Mouse (Mus musculus): Measurements from ENCODE around the gene Fahd1. TPM values are rescaled to one million over a fixed set of nuclear protein-coding genes. Genes with fewer than 3 reads are reported as not detected.

Fahd1 gene
- polyA plus RNA-seq, 1 experiment from 2014 or later, result 49.1 TPM

GRCm38 (mm10) chr17:24858967-24859366, 8.8 kb upstream of the Fahd1 start:
- H3K36me3 ChIP-seq, result peaks cover 25% of the 10 kb centered on the region
- H3K27me3 ChIP-seq, result no peaks in the 10 kb centered on the region
- no peak overlapping the region for H3K27ac ChIP-seq
- no peak for ATAC-seq (replicated peaks; ENCODE audit: insufficient number of reproducible peaks, insufficient read depth, low FRiP score, low read depth)
- H3K4me3 ChIP-seq, result no peak overlapping the region
- no peaks in the 10 kb centered on the region for H3K9me3 ChIP-seq (replicated peaks)
- H3K9ac ChIP-seq, result no peak overlapping the region
- H3K4me1 ChIP-seq (replicated peaks), result no peaks in the 10 kb centered on the region
- WGBS, result 86% methylated on average over 6 of the region's 6 CpGs
- H3K4me2 ChIP-seq, result no peak overlapping the region

GRCm38 (mm10) chr17:24857831-24858470, 7.8 kb upstream of the Fahd1 start:
- Histone ChIP-seq H3K27ac (no peak overlapping the region), H3K9me3 (replicated peaks) (no peaks in the 10 kb centered on the region), H3K36me3 (peaks cover 33% of the 10 kb centered on the region), H3K4me3 (no peak overlapping the region), H3K9ac (no peak overlapping the region), H3K27me3 (no peaks in the 10 kb centered on the region), H3K4me1 (replicated peaks) (no peaks in the 10 kb centered on the region), H3K4me2 (no peak overlapping the region)
- WGBS, result 84% methylated on average over 8 of the region's 8 CpGs
- no peak for ATAC-seq (replicated peaks; ENCODE audit: insufficient number of reproducible peaks, insufficient read depth, low FRiP score, low read depth)

- WGBS, result 92% methylated on average over 13 of the region's 13 CpGs
- Histone ChIP-seq H3K4me2 (no peak overlapping the region), H3K9ac (no peak overlapping the region), H3K27ac (no peak overlapping the region), H3K9me3 (replicated peaks) (no peaks in the 10 kb centered on the region), H3K36me3 (peaks cover 26% of the 10 kb centered on the region), H3K4me1 (replicated peaks) (no peaks in the 10 kb centered on the region), H3K27me3 (no peaks in the 10 kb centered on the region), H3K4me3 (no peak overlapping the region)
- ATAC-seq (replicated peaks; ENCODE audit: insufficient number of reproducible peaks, insufficient read depth, low FRiP score, low read depth), result no peak
These were observed 6.4 kb upstream of the Fahd1 start for GRCm38 (mm10) chr17:24856589-24856988.

GRCm38 (mm10) chr17:24855838-24856464, 5.8 kb upstream of the Fahd1 start:
- no peak for ATAC-seq (replicated peaks; ENCODE audit: insufficient number of reproducible peaks, insufficient read depth, low FRiP score, low read depth)
- peaks cover 6% of the 10 kb centered on the region; the same call in 1 of the 2 replicates for H3K4me1 ChIP-seq (replicated peaks)
- no peak overlapping the region for H3K4me3 ChIP-seq
- no peak overlapping the region for H3K9ac ChIP-seq
- WGBS, result 75% methylated on average over 3 of the region's 3 CpGs
- H3K27ac ChIP-seq, result no peak overlapping the region
- H3K4me2 ChIP-seq, result no peak overlapping the region
- H3K36me3 ChIP-seq, result peaks cover 20% of the 10 kb centered on the region
- H3K9me3 ChIP-seq (replicated peaks), result no peaks in the 10 kb centered on the region
- no peaks in the 10 kb centered on the region for H3K27me3 ChIP-seq

- 77% methylated on average over 10 of the region's 10 CpGs for WGBS
- H3K4me2 ChIP-seq, result peak overlapping the region; percentile 86
- H3K4me1 ChIP-seq (replicated peaks), result peaks cover 16% of the 10 kb centered on the region
- no peak overlapping the region for H3K27ac ChIP-seq
- peak overlapping the region; percentile 60 for H3K4me3 ChIP-seq
- peaks cover 18% of the 10 kb centered on the region for H3K36me3 ChIP-seq
- ATAC-seq (replicated peaks; ENCODE audit: insufficient number of reproducible peaks, insufficient read depth, low FRiP score, low read depth), result no peak
- H3K9me3 ChIP-seq (replicated peaks), result no peaks in the 10 kb centered on the region
- peak overlapping the region; percentile 62; the same call in 1 of the 2 replicates for H3K9ac ChIP-seq
- no peaks in the 10 kb centered on the region for H3K27me3 ChIP-seq
These were observed 1.4 kb upstream of the Fahd1 start for GRCm38 (mm10) chr17:24851381-24852125.

- ATAC-seq (replicated peaks; ENCODE audit: insufficient number of reproducible peaks, insufficient read depth, low FRiP score, low read depth), result no peak
- peak overlapping the region; percentile 62 for H3K9ac ChIP-seq
- H3K27me3 ChIP-seq, result no peaks in the 10 kb centered on the region
- peaks cover 16% of the 10 kb centered on the region for H3K4me1 ChIP-seq (replicated peaks)
- no peaks in the 10 kb centered on the region for H3K9me3 ChIP-seq (replicated peaks)
- H3K36me3 ChIP-seq, result peaks cover 18% of the 10 kb centered on the region
- WGBS, result 2% methylated on average over 20 of the region's 20 CpGs
- peak overlapping the region; percentile 98 for H3K27ac ChIP-seq
- peak overlapping the region; percentile 86 for H3K4me2 ChIP-seq
- H3K4me3 ChIP-seq, result peak overlapping the region; percentile 60
These were observed 586 bp upstream of the Fahd1 start for GRCm38 (mm10) chr17:24850773-24851127.

GRCm38 (mm10) chr17:24849733-24850064, 465 bp downstream of the Fahd1 start:
- Histone ChIP-seq H3K4me2 (peak overlapping the region; percentile 86), H3K27me3 (no peaks in the 10 kb centered on the region), H3K4me3 (peak overlapping the region; percentile 60), H3K9me3 (replicated peaks) (no peaks in the 10 kb centered on the region), H3K27ac (peak overlapping the region; percentile 98), H3K4me1 (replicated peaks) (peaks cover 18% of the 10 kb centered on the region), H3K9ac (peak overlapping the region; percentile 91), H3K36me3 (peaks cover 18% of the 10 kb centered on the region)
- under 1% methylated on average over 21 of the region's 21 CpGs for WGBS
- ATAC-seq (replicated peaks; ENCODE audit: insufficient number of reproducible peaks, insufficient read depth, low FRiP score, low read depth), result peak; percentile 56

GRCm38 (mm10) chr17:24848600-24849031, 1.5 kb downstream of the Fahd1 start:
- H3K4me3 ChIP-seq, result peak overlapping the region; percentile 60

GRCm38 (mm10) chr17:24847386-24847785, 2.8 kb downstream of the Fahd1 start:
- H3K36me3 ChIP-seq, result no peaks in the 10 kb centered on the region
- WGBS, result 94% methylated on average over 1 of the region's 1 CpGs
- no peaks in the 10 kb centered on the region for H3K9me3 ChIP-seq (replicated peaks)
- no peak overlapping the region for H3K4me2 ChIP-seq
- no peak for ATAC-seq (replicated peaks; ENCODE audit: insufficient number of reproducible peaks, insufficient read depth, low FRiP score, low read depth)
- no peak overlapping the region for H3K4me3 ChIP-seq
- no peak overlapping the region for H3K27ac ChIP-seq
- H3K4me1 ChIP-seq (replicated peaks), result peaks cover 19% of the 10 kb centered on the region
- no peak overlapping the region for H3K9ac ChIP-seq
- H3K27me3 ChIP-seq, result no peaks in the 10 kb centered on the region

More at GRCm38 (mm10) chr17:24848600-24849031, 1.5 kb downstream of the Fahd1 start:
- peaks cover 19% of the 10 kb centered on the region for H3K4me1 ChIP-seq (replicated peaks)
- peaks cover 9% of the 10 kb centered on the region for H3K36me3 ChIP-seq
- H3K27me3 ChIP-seq, result no peaks in the 10 kb centered on the region
- peak overlapping the region; percentile 98 for H3K27ac ChIP-seq
- peak overlapping the region; percentile 86 for H3K4me2 ChIP-seq
- no peak for ATAC-seq (replicated peaks; ENCODE audit: insufficient number of reproducible peaks, insufficient read depth, low FRiP score, low read depth)
- H3K9me3 ChIP-seq (replicated peaks), result no peaks in the 10 kb centered on the region
- H3K9ac ChIP-seq, result peak overlapping the region; percentile 43; the same call in 1 of the 2 replicates

GRCm38 (mm10) chr17:24844525-24844924, 5.6 kb downstream of the Fahd1 start:
- H3K9ac ChIP-seq, result no peak overlapping the region
- no peaks in the 10 kb centered on the region for H3K36me3 ChIP-seq
- no peak overlapping the region for H3K4me3 ChIP-seq
- peaks cover 7% of the 10 kb centered on the region; the same call in 1 of the 2 replicates for H3K27me3 ChIP-seq
- H3K4me1 ChIP-seq (replicated peaks), result peaks cover 10% of the 10 kb centered on the region
- WGBS, result 40% methylated on average over 9 of the region's 9 CpGs
- H3K4me2 ChIP-seq, result peak overlapping the region; percentile 22
- no peak overlapping the region for H3K27ac ChIP-seq
- H3K9me3 ChIP-seq (replicated peaks), result no peaks in the 10 kb centered on the region
- no peak for ATAC-seq (replicated peaks; ENCODE audit: insufficient number of reproducible peaks, insufficient read depth, low FRiP score, low read depth)

- no peak for ATAC-seq (replicated peaks; ENCODE audit: insufficient number of reproducible peaks, insufficient read depth, low FRiP score, low read depth)
These were observed 7.5 kb downstream of the Fahd1 start for GRCm38 (mm10) chr17:24842631-24843030.

More at GRCm38 (mm10) chr17:24842631-24843030, 7.5 kb downstream of the Fahd1 start:
- H3K4me1 ChIP-seq (replicated peaks), result 0 out of 2 replicates have a peak, but pooled peaks cover 3% of the 10 kb centered on the region
- WGBS, result 53% methylated on average over 2 of the region's 2 CpGs
- H3K4me2 ChIP-seq, result no peak overlapping the region
- no peaks in the 10 kb centered on the region for H3K9me3 ChIP-seq (replicated peaks)
- no peak overlapping the region for H3K9ac ChIP-seq
- no peak overlapping the region for H3K4me3 ChIP-seq
- no peaks in the 10 kb centered on the region for H3K36me3 ChIP-seq
- peaks cover 13% of the 10 kb centered on the region; the same call in 1 of the 2 replicates for H3K27me3 ChIP-seq
- no peak overlapping the region for H3K27ac ChIP-seq

Measured in heart, embryonic 15.5 days (tissue).